Mouse (Mus musculus) hindbrain, embryonic 15.5 days (tissue): ENCODE measurements around the gene Acsm2. TPM values are rescaled to one million over a fixed set of nuclear protein-coding genes. Genes with fewer than 3 reads are reported as not detected.

Experiments used
- ATAC-seq: fragments of 200-750 bp; cut with Nextera tagmentation; 2 replicates; pipeline ENCODE4 v1.8.0; 2017; ENCODE audit warnings: low read depth, moderate number of reproducible peaks, moderate TSS enrichment; ENCODE audit not compliant: low FRiP score
- H3K27ac ChIP-seq: fragments of 300-500 bp; sonication (generic); replicated peaks from 2 replicates; pipeline ENCODE4 v1.5.1; 2015; ENCODE audit warnings: mild to moderate bottlenecking, inconsistent platforms
- H3K27me3 ChIP-seq: fragments of 300-500 bp; sonication (generic); 2 replicates; pipeline ENCODE4 v1.6.1; 2015; ENCODE audit warnings: control low read depth, inconsistent platforms
- H3K36me3 ChIP-seq: fragments of 300-500 bp; sonication (generic); 2 replicates; pipeline ENCODE4 v1.6.1; 2015; ENCODE audit warnings: control low read depth, inconsistent platforms
- H3K4me1 ChIP-seq: fragments of 300-500 bp; sonication (generic); replicated peaks from 2 replicates; pipeline ENCODE4 v1.6.1; 2015; ENCODE audit warnings: control low read depth, inconsistent platforms
- H3K4me2 ChIP-seq: fragments of 300-500 bp; sonication (generic); 2 replicates; pipeline ENCODE4 v1.6.1; 2015; ENCODE audit warnings: moderate library complexity, mild to moderate bottlenecking, inconsistent platforms
- H3K4me3 ChIP-seq: fragments of 300-500 bp; sonication (generic); 2 replicates; pipeline ENCODE4 v1.5.1; 2015; ENCODE audit warnings: mild to moderate bottlenecking, inconsistent platforms
- H3K9ac ChIP-seq: fragments of 300-500 bp; sonication (generic); 2 replicates; pipeline ENCODE4 v1.6.1; 2015; ENCODE audit warnings: inconsistent platforms
- H3K9me3 ChIP-seq: fragments of 300-500 bp; sonication (generic); 2 replicates; pipeline ENCODE4 v1.6.1; 2016; ENCODE audit warnings: control low read depth, inconsistent platforms
- WGBS: fragments of 180-500 bp; shearing (Covaris S2); methylation state at CpG from one replicate; pipeline ENCODE4 v1.1.7; 2015; 5-methylcytosine and 5-hydroxymethylcytosine counted together
- polyA plus RNA-seq: library from polyadenylated mRNA; unstranded; fragments of >200 nt; fragmentation: Nextera tagmentation; extraction: Ambion mirVana; gene quantifications from 2 replicates; pipeline ENCODE4 v1.2.1, GENCODE M21; 2015

Gene Acsm2
- polyA plus RNA-seq = 0.13 TPM in 1 of 2 replicates, not detected in the other

DNA sequence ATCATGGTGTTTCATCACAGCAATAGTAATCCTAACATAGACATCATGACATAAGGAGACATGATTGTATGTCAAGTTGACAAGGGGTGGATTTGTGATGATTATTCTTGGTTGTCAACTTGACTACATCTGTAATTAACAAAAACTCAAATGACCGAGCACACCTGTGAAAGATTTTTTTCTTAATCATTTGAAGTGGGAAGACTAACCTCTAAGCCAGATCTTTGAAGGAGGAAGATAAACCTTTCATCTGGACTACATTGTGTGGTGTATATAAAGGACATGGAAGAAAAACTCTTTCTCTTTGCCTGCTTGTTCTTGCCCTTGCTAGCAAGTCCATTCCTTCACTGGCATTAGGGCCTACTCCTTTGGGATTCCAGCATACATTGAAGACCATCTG is at the start of gene Acsm2:
TSS of gene Acsm2 (plus strand) at position 301 of the 400 bp plus-strand sequence.
- no peak within 1 kb of the TSS for H3K4me3 ChIP-seq
- ATAC-seq = no peak
- H3K9ac ChIP-seq = no peak within 1 kb of the TSS
- no peaks in the 10 kb centered on the region for H3K9me3 ChIP-seq
- WGBS = 88% methylated on average over 1 of the region's 1 CpGs
- H3K27me3 ChIP-seq = no peaks in the 10 kb centered on the region
- no peaks in the 10 kb centered on the region for H3K4me1 ChIP-seq
- no peak within 1 kb of the TSS for H3K4me2 ChIP-seq
- H3K27ac ChIP-seq = no peak within 1 kb of the TSS
- H3K36me3 ChIP-seq = no peaks in the 10 kb centered on the region

DNA sequence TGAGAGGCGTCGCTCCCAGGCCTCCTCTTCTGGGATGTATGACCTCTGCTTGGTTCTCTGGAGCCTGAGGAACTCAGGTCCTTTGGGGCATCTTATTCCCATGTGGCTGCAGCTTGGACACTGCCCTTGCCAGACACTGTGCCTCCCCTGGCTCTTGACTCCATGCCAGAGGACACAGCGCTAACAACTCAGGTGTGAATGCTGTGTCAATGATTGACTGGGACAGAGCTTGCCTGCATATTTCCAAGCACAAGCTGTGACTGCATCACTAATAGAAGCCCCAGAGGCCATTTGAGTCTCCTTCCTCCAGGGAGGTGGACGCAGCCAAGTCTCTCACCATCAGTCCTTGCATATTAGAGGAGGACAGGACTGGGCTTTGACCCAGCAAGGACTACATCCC is 43.0 kb upstream of the Acsm2 start:
- H3K4me2 ChIP-seq = no peak overlapping the region
- H3K27me3 ChIP-seq = no peaks in the 10 kb centered on the region
- H3K9ac ChIP-seq = no peak overlapping the region
- H3K9me3 ChIP-seq = no peaks in the 10 kb centered on the region
- ATAC-seq = no peak
- H3K4me3 ChIP-seq = no peak overlapping the region
- no peaks in the 10 kb centered on the region for H3K4me1 ChIP-seq
- 91% methylated on average over 4 of the region's 4 CpGs for WGBS
- no peaks in the 10 kb centered on the region for H3K36me3 ChIP-seq
- no peak overlapping the region for H3K27ac ChIP-seq

- Histone ChIP-seq H3K9ac (no peak overlapping the region), H3K4me2 (no peak overlapping the region), H3K27ac (no peak overlapping the region), H3K4me3 (no peak overlapping the region), H3K4me1 (no peaks in the 10 kb centered on the region), H3K36me3 (no peaks in the 10 kb centered on the region), H3K9me3 (no peaks in the 10 kb centered on the region), H3K27me3 (no peaks in the 10 kb centered on the region)
- peak; percentile 38; the same call in 1 of the 2 replicates for ATAC-seq
- WGBS = 33% methylated on average over 7 of the region's 7 CpGs
These were observed 41.1 kb upstream of the Acsm2 start for GRCm38 (mm10) chr7:119513056-119513455.

GRCm38 (mm10) chr7:119515492-119516271 is 38.5 kb upstream of the Acsm2 start:
- Histone ChIP-seq H3K4me2 (no peak overlapping the region), H3K27ac (no peak overlapping the region), H3K4me1 (no peaks in the 10 kb centered on the region), H3K9ac (no peak overlapping the region), H3K9me3 (no peaks in the 10 kb centered on the region), H3K4me3 (no peak overlapping the region), H3K27me3 (0 out of 2 replicates have a peak, but pooled peaks cover 4% of the 10 kb centered on the region), H3K36me3 (no peaks in the 10 kb centered on the region)
- ATAC-seq = peak; percentile 63; the same call in 1 of the 2 replicates
- 71% methylated on average over 10 of the region's 10 CpGs for WGBS

- Histone ChIP-seq H3K4me3 (no peak overlapping the region), H3K4me1 (no peaks in the 10 kb centered on the region), H3K27me3 (0 out of 2 replicates have a peak, but pooled peaks cover 4% of the 10 kb centered on the region), H3K9me3 (no peaks in the 10 kb centered on the region), H3K36me3 (no peaks in the 10 kb centered on the region), H3K27ac (no peak overlapping the region), H3K4me2 (no peak overlapping the region), H3K9ac (no peak overlapping the region)
- no peak for ATAC-seq
- WGBS = 81% methylated on average over 7 of the region's 7 CpGs
These were observed 37.9 kb upstream of the Acsm2 start for GRCm38 (mm10) chr7:119516272-119516558.

DNA sequence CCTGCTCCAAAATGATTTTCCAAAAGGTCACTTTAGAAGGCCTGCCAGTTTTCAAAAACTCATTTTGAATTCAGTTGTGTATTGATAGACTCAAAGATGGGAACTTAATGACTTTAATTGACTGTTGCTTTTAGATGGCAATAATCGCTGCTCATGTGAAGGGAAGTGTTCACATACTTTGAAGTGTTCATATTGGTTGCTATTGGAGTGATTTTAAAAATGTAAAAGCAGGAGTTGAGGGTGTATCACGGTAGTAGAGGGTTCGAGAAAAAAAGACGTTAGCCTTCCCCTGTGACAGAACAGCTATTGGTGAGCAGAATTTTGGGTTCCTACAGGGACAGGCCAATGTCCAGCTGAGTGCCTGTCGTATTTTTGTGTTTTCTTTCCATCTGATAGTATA is 35.0 kb upstream of the Acsm2 start, which contains the start of gene Acsm5:
TSS of gene Acsm5 (plus strand) at position 301 of the 400 bp plus-strand sequence.
- Histone ChIP-seq H3K9ac (no peak within 1 kb of the TSS), H3K36me3 (no peaks in the 10 kb centered on the region), H3K27me3 (0 out of 2 replicates have a peak, but pooled peaks cover 4% of the 10 kb centered on the region), H3K4me1 (no peaks in the 10 kb centered on the region), H3K4me3 (no peak within 1 kb of the TSS), H3K27ac (no peak within 1 kb of the TSS), H3K4me2 (no peak within 1 kb of the TSS), H3K9me3 (no peaks in the 10 kb centered on the region)
- 69% methylated on average over 5 of the region's 5 CpGs for WGBS
- ATAC-seq = no peak

GRCm38 (mm10) chr7:119519654-119520053 is 34.5 kb upstream of the Acsm2 start:
- Histone ChIP-seq H3K36me3 (no peaks in the 10 kb centered on the region), H3K9ac (no peak overlapping the region), H3K4me2 (no peak overlapping the region), H3K27me3 (0 out of 2 replicates have a peak, but pooled peaks cover 4% of the 10 kb centered on the region), H3K4me3 (no peak overlapping the region), H3K27ac (no peak overlapping the region), H3K4me1 (no peaks in the 10 kb centered on the region), H3K9me3 (no peaks in the 10 kb centered on the region)
- 48% methylated on average over 5 of the region's 5 CpGs for WGBS
- ATAC-seq = no peak

GRCm38 (mm10) chr7:119521816-119522215 is 32.3 kb upstream of the Acsm2 start:
- no peak for ATAC-seq
- Histone ChIP-seq H3K36me3 (no peaks in the 10 kb centered on the region), H3K9ac (no peak overlapping the region), H3K27me3 (0 out of 2 replicates have a peak, but pooled peaks cover 4% of the 10 kb centered on the region), H3K4me2 (no peak overlapping the region), H3K9me3 (no peaks in the 10 kb centered on the region), H3K4me3 (no peak overlapping the region), H3K27ac (no peak overlapping the region), H3K4me1 (no peaks in the 10 kb centered on the region)
- WGBS = 81% methylated on average over 3 of the region's 3 CpGs

- no peak for ATAC-seq
- WGBS = 88% methylated on average over 1 of the region's 1 CpGs
- no peak overlapping the region for H3K4me2 ChIP-seq
These were observed 31.8 kb upstream of the Acsm2 start for GRCm38 (mm10) chr7:119522385-119522784.

DNA sequence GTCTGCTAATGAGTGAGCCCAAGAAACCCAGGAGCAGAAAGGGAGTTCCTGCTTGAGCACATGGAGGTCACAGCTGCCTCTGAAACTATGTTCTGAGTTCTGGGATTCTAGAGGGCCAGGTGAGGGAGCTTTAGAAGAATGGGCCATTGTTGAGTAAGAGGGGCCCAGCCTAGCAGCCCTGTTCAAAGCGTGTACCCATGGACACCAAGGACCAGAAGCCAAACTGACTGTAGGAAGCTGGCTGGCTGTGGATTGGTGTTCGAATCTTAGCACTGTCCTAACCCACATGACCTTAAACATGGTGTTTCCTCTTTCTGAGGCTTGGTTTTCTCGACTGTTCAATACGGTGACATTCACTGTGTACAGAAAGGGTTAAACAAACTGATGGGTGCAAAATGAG is 30.8 kb upstream of the Acsm2 start, which contains the start of gene Pdilt:
TSS of gene Pdilt (minus strand) at position 101 of the 400 bp plus-strand sequence.
- 81% methylated on average over 4 of the region's 4 CpGs for WGBS
- no peak within 1 kb of the TSS for H3K9ac ChIP-seq
- H3K27ac ChIP-seq = no peak within 1 kb of the TSS
- no peaks in the 10 kb centered on the region for H3K9me3 ChIP-seq
- no peaks in the 10 kb centered on the region for H3K36me3 ChIP-seq
- no peak within 1 kb of the TSS for H3K4me2 ChIP-seq
- H3K4me1 ChIP-seq = no peaks in the 10 kb centered on the region
- no peak within 1 kb of the TSS for H3K4me3 ChIP-seq
- H3K27me3 ChIP-seq = 0 out of 2 replicates have a peak, but pooled peaks cover 3% of the 10 kb centered on the region
- ATAC-seq = no peak

More at GRCm38 (mm10) chr7:119522385-119522784, 31.8 kb upstream of the Acsm2 start:
- H3K27ac ChIP-seq = no peak overlapping the region
- no peak overlapping the region for H3K9ac ChIP-seq
- H3K4me1 ChIP-seq = no peaks in the 10 kb centered on the region
- H3K9me3 ChIP-seq = no peaks in the 10 kb centered on the region
- 0 out of 2 replicates have a peak, but pooled peaks cover 4% of the 10 kb centered on the region for H3K27me3 ChIP-seq
- no peak overlapping the region for H3K4me3 ChIP-seq
- no peaks in the 10 kb centered on the region for H3K36me3 ChIP-seq

DNA sequence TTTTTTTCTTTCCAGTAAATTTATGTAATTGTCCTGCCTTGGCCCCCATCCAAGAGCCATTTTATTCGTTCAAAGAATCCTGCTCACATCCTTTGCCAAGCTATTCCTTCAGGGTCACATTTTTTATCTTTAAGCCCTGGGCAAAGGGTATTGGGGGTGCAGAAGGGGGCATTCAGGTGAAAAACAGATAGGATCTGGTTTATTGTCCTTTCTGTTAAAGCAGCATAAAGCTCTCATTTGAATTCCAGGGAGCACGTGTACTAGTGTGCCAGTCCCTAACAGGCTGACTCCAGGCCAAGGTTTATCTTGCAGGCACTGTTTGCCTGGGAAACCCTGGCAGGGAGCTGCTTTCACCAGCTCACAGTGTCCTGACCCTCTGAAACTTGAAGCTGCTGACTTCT is 28.3 kb upstream of the Acsm2 start:
- Histone ChIP-seq H3K9me3 (no peaks in the 10 kb centered on the region), H3K9ac (no peak overlapping the region), H3K4me2 (no peak overlapping the region), H3K27me3 (no peaks in the 10 kb centered on the region), H3K4me1 (no peaks in the 10 kb centered on the region), H3K4me3 (no peak overlapping the region), H3K27ac (no peak overlapping the region), H3K36me3 (no peaks in the 10 kb centered on the region)
- no peak for ATAC-seq
- WGBS = 33% methylated on average over 2 of the region's 2 CpGs

- Histone ChIP-seq H3K36me3 (no peaks in the 10 kb centered on the region), H3K9ac (no peak overlapping the region), H3K4me1 (no peaks in the 10 kb centered on the region), H3K27me3 (no peaks in the 10 kb centered on the region), H3K4me2 (no peak overlapping the region), H3K27ac (no peak overlapping the region), H3K9me3 (no peaks in the 10 kb centered on the region), H3K4me3 (no peak overlapping the region)
- WGBS = 67% methylated on average over 13 of the region's 13 CpGs
- no peak for ATAC-seq
These were observed 27.7 kb upstream of the Acsm2 start for GRCm38 (mm10) chr7:119526486-119526885.
